Mouse (Mus musculus): ENCODE measurements at regions not wholly inside any gene's neighbourhood (a gene's known extent, or its start where the extent isn't known, plus 50 kb on each side); places are given as distances from the start of the nearest gene placed in this dataset.
"Not testable (repeated sequence)": the region's sequence is repeated elsewhere in the genome, so short reads cannot be mapped to it uniquely, and the experiment has no call there.

- no peak for DNase-seq
Measured at GRCm38 (mm10) chr3:117265790-117266189, 94.9 kb downstream of the Plppr4 start.

GRCm38 (mm10) chr3:117247833-117248232, 112.8 kb downstream of the Plppr4 start:
- DNase-seq, result no peak

- no peak for DNase-seq
Measured at GRCm38 (mm10) chr3:117241810-117242209, 118.9 kb downstream of the Plppr4 start.

- DNase-seq, result no peak
Measured at GRCm38 (mm10) chr3:117226616-117227015, 134.1 kb downstream of the Plppr4 start.

GRCm38 (mm10) chr3:117225041-117225440, 135.6 kb downstream of the Plppr4 start:
- no peak for DNase-seq

GRCm38 (mm10) chr3:117217952-117218351, 142.7 kb downstream of the Plppr4 start:
- no peak for DNase-seq

GRCm38 (mm10) chr3:117191903-117192302, 168.8 kb downstream of the Plppr4 start:
- DNase-seq, result no peak

GRCm38 (mm10) chr3:117188782-117189500, 171.7 kb downstream of the Plppr4 start:
- no peak for DNase-seq

GRCm38 (mm10) chr3:117183654-117184184, 177.0 kb downstream of the Plppr4 start:
- DNase-seq, result no peak

GRCm38 (mm10) chr3:117169740-117170139, 190.9 kb downstream of the Plppr4 start:
- no peak for DNase-seq

- DNase-seq, result no peak
Measured at GRCm38 (mm10) chr3:117163046-117163445, 194.3 kb upstream of the Palmd start.

- not testable (repeated sequence) for DNase-seq
Measured at GRCm38 (mm10) chr3:117160689-117161088, 191.9 kb upstream of the Palmd start.

GRCm38 (mm10) chr3:117155274-117155673, 186.5 kb upstream of the Palmd start:
- no peak for DNase-seq

- peak; percentile 1 for DNase-seq
Measured at GRCm38 (mm10) chr3:117153011-117153473, 184.3 kb upstream of the Palmd start.

- no peak for DNase-seq
Measured at GRCm38 (mm10) chr3:117152414-117152813, 183.6 kb upstream of the Palmd start.

GRCm38 (mm10) chr3:117147414-117147813, 178.6 kb upstream of the Palmd start:
- no peak for DNase-seq

- no peak for DNase-seq
Measured at GRCm38 (mm10) chr3:117139835-117140234, 171.0 kb upstream of the Palmd start.

GRCm38 (mm10) chr3:117138720-117139119, 169.9 kb upstream of the Palmd start:
- no peak for DNase-seq

- DNase-seq, result no peak
Measured at GRCm38 (mm10) chr3:117132897-117133296, 164.1 kb upstream of the Palmd start.

GRCm38 (mm10) chr3:117122211-117122610, 153.4 kb upstream of the Palmd start:
- DNase-seq, result no peak

- DNase-seq, result peak; percentile 54
Measured at GRCm38 (mm10) chr3:117120086-117121055, 151.6 kb upstream of the Palmd start.

- DNase-seq, result no peak
Measured at GRCm38 (mm10) chr3:117119576-117119975, 150.8 kb upstream of the Palmd start.

GRCm38 (mm10) chr3:117117838-117118237, 149.1 kb upstream of the Palmd start:
- no peak for DNase-seq
